Mouse (Mus musculus): ENCODE data around the gene Rtl4.

Rtl4 gene

DNA sequence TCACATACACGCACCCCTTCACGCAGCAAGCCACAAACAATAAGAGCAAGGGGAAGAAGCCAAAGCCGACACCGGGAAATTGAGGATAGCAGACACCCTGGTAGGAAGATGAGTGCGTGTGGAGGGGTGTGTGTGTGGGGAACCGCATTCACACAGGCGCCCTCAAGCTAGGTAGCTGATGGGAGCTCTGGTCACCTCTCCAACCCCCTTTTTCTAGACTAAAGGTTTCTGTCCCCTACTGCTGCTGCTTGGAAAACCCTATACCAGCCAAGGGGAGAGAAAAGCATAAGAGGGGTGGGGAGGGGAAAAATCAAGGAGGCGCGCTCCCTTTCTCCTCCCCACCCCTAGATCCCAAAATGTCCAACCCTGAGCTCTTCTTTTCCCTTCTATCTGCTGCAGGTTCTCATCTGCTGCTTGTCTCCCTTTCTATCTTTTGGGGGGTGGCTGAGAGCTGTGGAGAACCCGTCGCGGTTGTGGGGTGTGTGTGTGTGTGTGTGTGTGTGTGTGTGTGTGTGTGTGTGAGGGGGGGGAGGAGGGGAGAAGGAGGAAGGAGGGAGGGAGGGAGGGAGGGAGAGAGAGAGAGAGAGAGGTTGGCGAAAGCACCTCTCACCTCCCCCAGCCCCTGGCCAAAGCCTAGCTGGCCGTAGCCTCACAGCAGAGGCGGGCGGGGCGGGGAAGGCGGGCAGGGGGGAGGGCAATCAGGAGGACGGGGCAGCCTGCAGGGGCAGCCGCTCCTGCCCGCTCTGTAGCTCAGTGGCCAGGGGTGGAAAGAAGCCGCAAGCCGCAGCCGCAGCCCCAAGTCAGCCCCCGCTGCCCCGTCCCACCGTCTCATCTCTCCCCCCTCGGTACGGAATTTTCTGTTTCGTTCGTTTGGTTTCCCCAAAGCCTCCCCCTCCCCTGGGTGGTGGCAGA, at the start of gene Rtl4:
Gene Rtl4, plus strand, starts transcription at position 701 of the 912 bp plus-strand sequence.
- in situ Hi-C loops (cut with MboI, MseI): loop anchor here (10.0 kb wide), 1 partner anchor 846 kb away; no protein-coding TSS in a partner anchor

DNA sequence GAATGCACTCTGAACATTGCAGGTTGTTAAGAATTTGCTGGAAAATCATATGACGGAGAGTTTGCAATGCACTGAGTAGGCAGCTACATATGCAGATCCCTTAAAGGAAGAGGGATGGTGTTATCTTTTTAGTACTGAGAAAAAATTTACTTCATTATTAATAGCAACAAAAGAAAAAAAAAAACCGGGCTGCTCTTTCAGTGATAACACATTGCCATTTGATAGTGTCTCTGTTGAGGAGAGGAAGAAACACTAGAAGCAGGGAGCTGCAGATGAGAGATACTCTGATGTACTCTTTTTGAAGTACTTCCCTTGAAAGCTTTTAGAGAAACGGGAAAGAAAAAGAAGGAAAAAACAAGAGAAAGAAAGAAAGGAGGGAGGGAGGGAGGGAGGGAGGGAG, 44.0 kb upstream of the Rtl4 start:
- in situ Hi-C loops (cut with MboI, MseI): no loop called here

DNA sequence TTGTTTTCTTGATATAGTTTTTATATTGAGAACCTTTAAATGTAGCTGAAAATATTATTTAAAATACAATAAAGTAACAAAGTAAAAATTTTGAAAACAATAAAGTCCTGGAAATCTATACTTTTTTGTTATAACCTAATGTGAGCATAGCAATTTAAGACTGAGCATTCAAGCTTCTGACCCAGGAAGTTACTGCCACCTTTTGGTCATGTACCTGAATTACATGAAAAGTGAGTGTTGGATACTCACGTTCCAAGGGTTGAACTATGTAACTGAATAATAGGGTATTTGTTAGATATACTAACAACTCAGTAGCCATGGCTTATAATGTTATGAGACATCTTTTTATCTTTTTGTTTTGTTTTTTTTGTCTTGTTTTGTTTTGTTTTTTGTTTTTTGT, 43.3 kb upstream of the Rtl4 start:
- in situ Hi-C loops (cut with MboI, MseI): no loop called here

DNA sequence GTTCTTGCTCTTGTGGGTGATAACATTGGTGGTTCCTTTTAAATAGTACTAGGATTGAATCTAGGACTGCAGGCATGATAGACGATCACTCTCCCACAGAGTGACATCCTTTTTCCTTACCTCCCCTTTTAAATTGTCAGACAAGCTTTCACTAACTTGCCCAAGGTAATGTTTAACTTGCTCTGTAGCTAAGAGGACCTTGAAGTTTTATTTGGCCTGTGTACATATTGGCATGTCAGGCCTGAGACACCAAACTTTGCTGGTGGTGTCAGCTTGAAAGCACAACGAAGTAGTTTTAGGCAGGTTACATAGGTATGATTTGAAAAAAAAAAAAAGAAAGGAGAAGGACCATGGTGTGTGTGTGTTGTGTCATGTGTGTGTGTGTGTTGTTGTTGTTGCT, 36.5 kb upstream of the Rtl4 start:
- in situ Hi-C loops (cut with MboI, MseI): no loop called here

DNA sequence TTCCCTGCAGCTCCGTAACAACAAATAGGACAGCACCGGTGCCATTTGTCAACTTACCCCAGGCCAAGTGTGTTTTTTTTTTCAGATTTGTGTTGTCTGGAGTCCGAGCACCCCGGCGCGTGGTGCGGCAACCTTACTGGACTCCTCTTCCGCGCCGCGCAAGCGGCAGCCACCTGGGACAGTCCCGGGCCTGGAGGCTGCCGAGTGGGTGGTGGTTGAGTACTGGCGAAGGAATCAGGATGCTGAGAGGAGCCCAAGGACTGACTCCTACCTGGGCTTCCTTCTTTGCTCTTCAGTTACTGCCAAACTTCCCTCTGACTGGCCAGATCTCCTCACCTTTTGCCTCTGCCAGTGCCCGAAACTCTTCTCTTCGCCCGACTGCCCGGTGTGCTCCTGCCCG, 965 bp upstream of the Rtl4 start:
- in situ Hi-C loops (cut with MboI, MseI): loop anchor here (10.0 kb wide), 1 partner anchor 847 kb away; no protein-coding TSS in a partner anchor

DNA sequence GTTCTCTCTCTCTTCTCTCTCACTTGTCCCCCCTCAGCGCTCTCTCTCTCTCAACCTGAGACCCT, 733 bp upstream of the Rtl4 start, which contains the start of gene Trpc5:
Gene Trpc5, minus strand, starts transcription at position 39 of the 65 bp plus-strand sequence.
- in situ Hi-C loops (cut with MboI, MseI): loop anchor here (10.0 kb wide), 1 partner anchor 847 kb away; no protein-coding TSS in a partner anchor

DNA sequence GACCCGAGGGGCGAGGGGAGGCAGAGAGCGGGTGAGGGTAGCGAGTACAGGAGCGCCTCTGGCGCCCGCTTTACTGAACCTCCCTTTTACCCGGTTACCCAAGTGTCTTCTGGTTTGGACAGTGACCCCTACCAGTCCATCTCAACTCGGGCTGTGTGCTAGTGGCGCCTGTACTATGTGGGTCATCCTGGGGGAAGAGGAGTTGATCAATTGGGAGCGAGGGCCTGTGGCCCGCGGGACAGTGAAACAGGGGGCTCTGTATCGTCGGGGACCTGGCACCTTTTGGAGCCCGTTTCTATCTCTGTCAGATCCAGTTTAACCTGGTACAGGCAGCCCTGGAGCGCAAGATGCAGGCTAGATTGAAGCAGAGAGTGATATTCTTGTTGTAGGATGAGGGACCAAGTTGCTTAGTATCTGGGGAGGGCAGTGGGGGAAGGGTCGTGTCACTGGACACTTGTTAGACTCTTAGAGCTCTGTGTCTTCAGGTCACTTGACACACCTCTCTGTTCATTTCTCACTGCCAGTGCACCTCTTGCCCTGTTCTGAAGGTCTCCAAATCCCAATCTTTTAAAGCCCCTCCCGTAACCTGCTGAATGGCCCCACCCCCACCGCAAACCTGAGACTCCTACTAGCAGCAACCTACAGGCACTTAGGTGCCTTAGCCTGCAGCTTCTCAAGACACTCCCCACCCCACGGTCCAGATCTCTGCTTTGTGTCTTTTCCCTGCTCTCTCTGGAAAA, 582 bp downstream of the Rtl4 start:
- in situ Hi-C loops (cut with MboI, MseI): loop anchor here (10.0 kb wide), 1 partner anchor 846 kb away; no protein-coding TSS in a partner anchor

DNA sequence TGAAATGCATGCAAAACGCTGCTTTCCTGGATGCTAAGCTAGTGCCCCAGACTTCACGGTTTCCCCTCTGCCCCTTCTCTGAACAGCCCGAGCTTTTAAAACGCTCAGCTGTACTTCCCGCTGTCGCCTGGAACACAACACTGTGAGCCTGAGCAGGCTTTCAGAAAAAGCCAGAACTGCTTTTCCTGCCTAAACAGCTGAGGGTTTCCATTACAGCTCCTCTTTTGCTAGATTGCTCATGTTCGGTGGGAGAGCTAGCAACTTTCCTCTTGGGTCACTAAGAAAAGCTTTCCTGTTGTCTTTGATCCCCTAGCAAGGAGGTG, 1.1 kb downstream of the Rtl4 start:
- in situ Hi-C loops (cut with MboI, MseI): loop anchor here (10.0 kb wide), 1 partner anchor 845 kb away; no protein-coding TSS in a partner anchor

DNA sequence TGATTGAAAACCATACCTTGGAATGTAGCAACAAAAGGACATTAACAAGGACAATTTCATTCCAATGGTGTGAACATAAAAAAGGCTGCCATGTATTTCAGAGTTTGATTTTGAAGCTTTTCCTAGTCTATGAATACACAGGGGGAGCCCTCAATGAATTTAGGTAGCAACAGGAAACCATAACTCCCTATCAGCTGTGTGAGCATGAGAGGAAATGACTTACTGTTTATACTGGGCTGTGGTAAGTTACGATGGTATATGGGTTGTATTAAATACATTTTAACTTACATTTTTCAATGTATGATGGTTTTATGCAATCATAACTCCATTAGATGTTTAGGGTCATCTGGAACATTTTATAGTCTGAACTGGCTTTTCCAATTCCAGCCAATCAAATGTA, 27.6 kb downstream of the Rtl4 start:
- in situ Hi-C loops (cut with MboI, MseI): no loop called here

DNA sequence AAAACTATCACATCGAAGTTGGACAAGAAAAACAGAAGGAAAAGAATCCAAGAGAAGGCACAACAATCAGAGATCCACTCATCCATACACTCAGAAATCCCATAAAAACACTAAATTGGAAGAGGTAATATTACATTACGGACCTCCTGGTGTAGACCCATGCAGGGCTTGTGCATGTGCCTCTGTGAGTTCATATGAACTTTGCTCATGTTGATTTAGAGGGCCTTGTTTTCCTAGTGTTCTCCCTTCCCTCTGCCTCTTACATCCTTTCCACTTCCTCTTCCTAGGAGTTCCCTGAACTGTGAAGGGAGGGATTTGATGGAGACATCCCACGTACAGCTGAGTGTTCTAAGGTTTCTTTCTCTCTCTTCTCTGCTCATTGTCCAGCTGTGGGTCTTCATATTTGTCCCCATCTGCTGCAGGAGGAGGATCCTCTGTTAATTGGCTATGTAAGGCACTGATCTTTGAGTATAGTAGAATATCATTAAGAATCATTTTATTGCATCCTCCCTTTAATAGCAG, 58.9 kb downstream of the Rtl4 start:
- in situ Hi-C loops (cut with MboI, MseI): no loop called here

DNA sequence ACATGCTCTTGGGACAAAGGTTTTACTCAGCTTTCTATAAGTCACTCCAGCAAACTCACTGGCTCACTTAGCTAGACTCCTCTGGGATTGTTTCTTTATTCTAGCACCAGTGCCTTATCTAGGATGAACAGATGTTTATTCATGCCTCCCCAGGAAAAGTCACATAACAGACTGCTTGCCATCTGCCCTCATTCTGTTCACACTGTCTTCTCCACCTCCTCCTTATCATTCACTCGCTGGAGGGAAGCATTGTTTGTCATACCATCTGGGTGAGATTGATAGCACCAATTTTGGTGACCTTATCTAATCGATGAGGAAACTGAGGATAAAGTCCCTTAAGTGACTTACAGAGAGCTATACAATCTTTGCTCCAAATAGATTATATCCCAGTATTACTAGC, 298.3 kb downstream of the Rtl4 start:
- in situ Hi-C loops (cut with MboI, MseI): no loop called here

DNA sequence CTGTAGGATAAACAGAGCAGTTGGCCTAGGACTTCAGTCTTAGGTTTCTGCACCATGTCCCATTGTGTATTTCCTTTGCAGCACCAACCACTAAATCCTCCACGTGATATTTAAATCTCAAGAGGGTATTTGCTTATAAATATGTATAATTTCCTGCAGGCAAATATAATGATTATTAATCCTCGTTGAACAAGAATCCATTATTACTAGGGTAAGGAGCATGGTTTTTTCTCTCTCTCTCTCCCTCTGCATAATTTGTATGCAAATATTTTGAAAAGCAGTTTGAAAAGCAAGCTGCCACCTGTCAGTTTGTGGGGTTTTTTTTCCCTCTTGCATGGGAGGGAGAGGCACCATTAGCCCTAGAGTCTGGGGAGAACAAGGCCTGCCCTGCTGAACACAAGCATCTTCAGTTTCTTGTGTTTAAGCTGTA, 376.8 kb downstream of the Rtl4 start:
- in situ Hi-C loops (cut with MboI, MseI): no loop called here

DNA sequence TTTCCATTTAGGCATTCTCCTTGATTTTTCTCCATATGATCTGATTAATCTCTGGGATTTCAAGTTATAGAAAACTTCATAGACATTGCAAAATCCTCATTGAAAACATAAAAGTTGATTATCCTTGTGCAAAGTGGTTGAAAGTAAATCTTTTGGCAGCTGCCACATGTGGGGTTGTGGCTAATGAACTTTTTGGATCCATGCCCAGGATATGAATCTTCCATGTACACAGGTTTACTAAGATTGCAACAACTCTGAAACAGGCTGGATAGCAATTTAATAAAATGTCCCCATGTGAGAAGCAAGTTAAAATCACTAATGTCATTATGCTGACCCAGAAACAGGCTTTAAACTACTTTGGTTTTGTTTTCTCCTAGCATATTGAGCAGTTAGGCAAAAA, 401.1 kb downstream of the Rtl4 start:
- in situ Hi-C loops (cut with MboI, MseI): no loop called here

DNA sequence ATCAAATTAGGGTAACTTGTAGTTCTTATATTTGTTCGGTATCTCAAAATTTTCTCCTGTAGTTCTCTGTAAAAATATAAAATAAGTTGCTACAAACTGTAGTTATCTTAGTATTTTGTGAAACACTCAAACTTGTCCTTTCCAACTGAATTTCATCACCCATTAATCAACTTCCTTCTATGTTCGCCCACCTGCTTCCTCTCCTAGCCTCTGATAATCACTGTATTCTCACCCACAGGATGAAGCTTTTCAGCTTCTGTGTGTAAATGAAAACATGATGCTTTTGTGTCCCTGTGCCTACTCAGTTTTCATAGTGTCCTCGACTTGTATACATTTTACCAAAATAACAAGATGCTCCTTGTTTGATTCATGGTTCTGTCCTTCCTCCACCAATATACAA, 401.7 kb downstream of the Rtl4 start:
- in situ Hi-C loops (cut with MboI, MseI): no loop called here

DNA sequence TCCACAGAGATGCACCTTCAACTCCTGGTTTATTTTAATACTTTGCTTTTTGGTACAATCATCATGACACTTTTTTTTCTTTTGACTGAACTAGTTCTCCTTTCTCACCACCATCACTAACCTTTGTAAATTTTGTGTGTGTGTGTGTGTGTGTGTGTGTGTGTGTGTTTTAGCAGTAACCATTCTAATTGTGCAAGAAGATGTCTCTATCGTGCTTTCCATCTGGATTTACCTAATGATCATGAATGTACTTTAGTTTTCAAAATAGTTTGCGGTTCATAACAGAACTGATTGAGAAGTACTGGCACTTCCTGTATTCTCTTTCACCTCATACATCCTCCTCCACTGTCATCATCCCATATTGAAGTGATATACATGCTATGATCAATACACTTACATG, 402.3 kb downstream of the Rtl4 start:
- in situ Hi-C loops (cut with MboI, MseI): no loop called here
